Mouse (Mus musculus) limb, embryonic 14.5 days (tissue): ENCODE measurements around the gene Dlg2. TPM values are rescaled to one million over a fixed set of nuclear protein-coding genes. Genes with fewer than 3 reads are reported as not detected.

Experiments
- ATAC-seq: fragments of 200-750 bp; cut with Nextera tagmentation; 2 replicates; pipeline ENCODE4 v1.8.0; 2017; ENCODE audit warnings: low read depth, moderate number of reproducible peaks, moderate TSS enrichment; ENCODE audit not compliant: low FRiP score
- DNase-seq: peaks from one replicate; pipeline ENCODE4 v3.0.0-alpha.2; 2015; ENCODE audit warnings: low spot score
- H3K27ac ChIP-seq: fragments of 300-500 bp; sonication (generic); replicated peaks from 2 replicates; pipeline ENCODE4 v1.5.1; 2014; ENCODE audit warnings: low read depth, mild to moderate bottlenecking, low read length, moderate library complexity, mixed read lengths
- H3K27me3 ChIP-seq: fragments of 300-500 bp; sonication (generic); 2 replicates; pipeline ENCODE4 v1.6.1; 2014; ENCODE audit warnings: low read length, mixed read lengths; ENCODE audit not compliant: control insufficient read depth, insufficient read depth
- H3K36me3 ChIP-seq: fragments of 300-500 bp; sonication (generic); 2 replicates; pipeline ENCODE4 v1.6.1; 2014; ENCODE audit warnings: mild to moderate bottlenecking, low read length, moderate library complexity, mixed read lengths; ENCODE audit not compliant: control insufficient read depth, insufficient read depth
- H3K4me1 ChIP-seq: fragments of 300-500 bp; sonication (generic); 2 replicates; pipeline ENCODE4 v1.6.1; 2014; ENCODE audit warnings: antibody characterized with exemption, low read length, mixed read lengths; ENCODE audit not compliant: control insufficient read depth, insufficient read depth
- H3K4me2 ChIP-seq: fragments of 300-500 bp; sonication (generic); replicated peaks from 2 replicates; pipeline ENCODE4 v1.6.1; 2014; ENCODE audit warnings: low read depth, mild to moderate bottlenecking, low read length, moderate library complexity; ENCODE audit not compliant: severe bottlenecking
- H3K4me3 ChIP-seq: fragments of 300-500 bp; sonication (generic); replicated peaks from 2 replicates; pipeline ENCODE4 v1.5.1; 2014; ENCODE audit warnings: low read length
- H3K9ac ChIP-seq: fragments of 300-500 bp; sonication (generic); 2 replicates; pipeline ENCODE4 v1.6.1; 2014; ENCODE audit warnings: mild to moderate bottlenecking, low read depth, low read length, moderate library complexity; ENCODE audit not compliant: severe bottlenecking
- H3K9me3 ChIP-seq: fragments of 300-500 bp; sonication (generic); 2 replicates; pipeline ENCODE4 v1.6.1; 2016; ENCODE audit warnings: low read length; ENCODE audit not compliant: control insufficient read depth
- POLR2A ChIP-seq: fragments of 200-500 bp; IDR thresholded peaks from 2 replicates; pipeline ENCODE4 v1.8.0; 2012; ENCODE audit warnings: inconsistent platforms, mild to moderate bottlenecking, moderate library complexity, borderline replicate concordance; ENCODE audit not compliant: insufficient read depth, insufficient read length; ENCODE audit errors: extremely low read depth
- WGBS: fragments of 180-500 bp; shearing (Covaris S2); extraction: QIAGEN DNeasy Blood & Tissue Kit; methylation state at CpG from one replicate; pipeline ENCODE4 v1.1.7; 2014; 5-methylcytosine and 5-hydroxymethylcytosine counted together
- polyA plus RNA-seq, 2 experiments: library from polyadenylated mRNA; depleted of rRNA in 1 of 2; stranded (reverse) in 1 of 2; unstranded in 1 of 2; fragments of >200 nt; fragmentation: Nextera tagmentation in 1 of 2; extraction: Ambion mirVana in 1 of 2; gene quantifications; 2 replicates each; pipeline versions ENCODE4 v1.2.1 to v1.2.3; 2012 to 2014

Gene Dlg2
- polyA plus RNA-seq, 2 experiments = 4.6 to 7.3 TPM

- no peaks in the 10 kb centered on the region for H3K9me3 ChIP-seq
- H3K9ac ChIP-seq = no peak overlapping the region
- WGBS = 54% methylated on average over 5 of the region's 5 CpGs
- no peak for TF ChIP-seq POLR2A
- H3K4me1 ChIP-seq = no peaks in the 10 kb centered on the region
- ATAC-seq (no peak), DNase-seq (peak; percentile 5)
- no peak overlapping the region for H3K27ac ChIP-seq
- no peak overlapping the region for H3K4me2 ChIP-seq
- no peaks in the 10 kb centered on the region for H3K36me3 ChIP-seq
- H3K4me3 ChIP-seq = no peak overlapping the region
- no peaks in the 10 kb centered on the region for H3K27me3 ChIP-seq
Measured at GRCm38 (mm10) chr7:91862806-91863531, 1386.5 kb downstream of the Dlg2 start.

GRCm38 (mm10) chr7:91868919-91869318 lies 1392.4 kb downstream of the Dlg2 start:
- H3K36me3 ChIP-seq = no peaks in the 10 kb centered on the region
- H3K27ac ChIP-seq = no peak overlapping the region
- 81% methylated on average over 1 of the region's 1 CpGs for WGBS
- H3K4me1 ChIP-seq = no peaks in the 10 kb centered on the region
- DNase-seq = no peak
- no peak overlapping the region for H3K4me3 ChIP-seq
- no peak overlapping the region for H3K9ac ChIP-seq
- no peaks in the 10 kb centered on the region for H3K9me3 ChIP-seq
- no peak overlapping the region for H3K4me2 ChIP-seq
- H3K27me3 ChIP-seq = no peaks in the 10 kb centered on the region
- TF ChIP-seq POLR2A = no peak
- no peak for ATAC-seq

GRCm38 (mm10) chr7:91876831-91877230 lies 1400.4 kb downstream of the Dlg2 start:
- Histone ChIP-seq H3K27me3 (no peaks in the 10 kb centered on the region), H3K4me1 (no peaks in the 10 kb centered on the region), H3K4me3 (no peak overlapping the region), H3K9ac (no peak overlapping the region), H3K27ac (no peak overlapping the region), H3K36me3 (no peaks in the 10 kb centered on the region), H3K4me2 (no peak overlapping the region), H3K9me3 (no peaks in the 10 kb centered on the region)
- no peak for TF ChIP-seq POLR2A
- no peak for ATAC-seq
- 61% methylated on average over 1 of the region's 1 CpGs for WGBS
- DNase-seq = no peak

- H3K27me3 ChIP-seq = no peaks in the 10 kb centered on the region
- TF ChIP-seq POLR2A = no peak
- H3K36me3 ChIP-seq = no peaks in the 10 kb centered on the region
- 79% methylated on average over 2 of the region's 2 CpGs for WGBS
- ATAC-seq = no peak
- no peak overlapping the region for H3K27ac ChIP-seq
- no peak overlapping the region for H3K9ac ChIP-seq
- H3K4me3 ChIP-seq = no peak overlapping the region
- no peak for DNase-seq
- no peak overlapping the region for H3K4me2 ChIP-seq
- no peaks in the 10 kb centered on the region for H3K9me3 ChIP-seq
- H3K4me1 ChIP-seq = no peaks in the 10 kb centered on the region
Measured at GRCm38 (mm10) chr7:91877804-91878203, 1401.3 kb downstream of the Dlg2 start.

DNA sequence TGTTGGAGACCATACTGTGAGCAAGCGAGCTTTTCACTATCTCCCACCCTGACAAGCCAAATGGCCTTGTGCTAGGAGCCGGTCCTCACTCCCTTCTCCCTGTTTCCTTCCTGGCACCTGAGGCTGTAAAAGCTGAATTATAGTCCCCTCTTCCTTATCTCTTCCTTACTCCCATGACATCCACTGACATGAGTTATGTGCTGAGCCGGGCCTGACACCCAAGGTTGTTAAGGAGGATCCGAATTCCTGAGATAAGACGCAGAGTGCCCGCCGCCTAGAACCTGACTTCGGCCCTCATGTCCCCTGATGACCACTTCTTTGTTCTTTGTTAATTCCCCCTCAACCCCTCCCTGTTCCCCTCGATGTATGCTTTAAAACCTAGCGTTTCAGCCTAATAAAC lies 1409.9 kb downstream of the Dlg2 start:
- Histone ChIP-seq H3K9me3 (no peaks in the 10 kb centered on the region), H3K27me3 (no peaks in the 10 kb centered on the region), H3K36me3 (no peaks in the 10 kb centered on the region), H3K9ac (no peak overlapping the region), H3K27ac (no peak overlapping the region), H3K4me2 (no peak overlapping the region), H3K4me1 (no peaks in the 10 kb centered on the region), H3K4me3 (no peak overlapping the region)
- no peak for DNase-seq
- TF ChIP-seq POLR2A = no peak
- WGBS = 83% methylated on average over 10 of the region's 10 CpGs
- no peak for ATAC-seq
